Mouse (Mus musculus) cerebellum, postnatal 36 days (tissue): ENCODE results near the gene Gtdc1.

ENCODE experiments used
- DNase-seq, 2 experiments: peaks; one replicate each; pipeline ENCODE4 v3.0.0; 2021 to 2022; ENCODE audit warnings: mixed read lengths in 2 of 2

Gtdc1 gene

DNA sequence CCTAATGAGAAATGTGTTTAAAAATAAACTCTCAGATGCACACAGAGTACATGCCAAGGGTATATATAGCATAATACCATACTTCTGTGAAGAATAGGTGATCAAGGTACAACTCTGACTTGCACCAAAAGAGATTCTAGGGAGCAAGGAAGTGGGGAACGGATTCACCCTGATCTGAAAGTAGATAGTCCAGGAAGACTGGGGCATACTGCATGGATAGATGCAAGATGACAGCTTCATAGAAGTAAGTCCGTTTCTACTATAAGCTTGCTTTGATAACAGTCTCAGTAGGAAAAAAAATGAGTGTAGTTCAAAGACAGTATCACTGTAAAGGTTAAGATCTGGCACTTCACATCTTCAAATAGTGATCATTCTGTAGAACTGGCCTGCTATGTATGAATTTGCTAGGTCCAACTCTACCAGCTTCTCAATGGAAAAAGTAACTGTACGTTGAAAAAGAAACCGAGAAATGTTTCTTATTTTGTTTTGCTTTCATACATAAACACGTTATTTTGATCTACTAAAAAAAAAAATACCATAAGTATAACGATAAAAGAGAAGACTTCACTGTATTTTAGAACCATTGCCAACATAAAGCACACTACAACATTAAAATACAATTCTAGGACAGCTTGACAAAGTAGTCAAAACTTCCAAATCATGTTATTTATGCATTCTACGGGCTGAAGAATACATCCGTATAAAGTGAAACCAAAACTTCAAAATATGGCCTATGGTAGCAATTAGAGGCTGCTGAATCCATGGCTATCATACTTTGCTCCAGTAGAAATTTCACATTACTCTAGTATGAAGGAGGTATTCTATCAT is 4.2 kb downstream of the Gtdc1 start:
- no peak for DNase-seq

DNA sequence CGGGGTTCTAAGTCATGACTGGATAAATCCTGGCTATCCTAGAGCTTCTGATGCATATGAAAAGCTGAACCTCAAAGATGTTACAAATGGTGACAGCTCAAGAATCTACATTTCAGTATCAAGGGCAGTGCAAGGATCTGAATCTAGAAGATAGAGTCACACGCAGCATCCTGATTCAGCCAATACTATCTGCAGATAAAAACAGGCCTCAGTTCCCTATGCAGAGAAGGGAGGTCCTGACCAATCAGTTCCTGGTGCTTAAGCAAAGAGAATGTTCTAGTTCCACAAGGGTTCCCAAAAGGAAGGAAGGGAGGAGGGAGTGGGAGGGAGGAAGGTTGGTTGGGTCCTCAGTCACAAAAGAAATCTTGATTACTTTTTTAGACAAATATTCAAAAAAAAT is 5.0 kb downstream of the Gtdc1 start:
- DNase-seq = no peak

DNA sequence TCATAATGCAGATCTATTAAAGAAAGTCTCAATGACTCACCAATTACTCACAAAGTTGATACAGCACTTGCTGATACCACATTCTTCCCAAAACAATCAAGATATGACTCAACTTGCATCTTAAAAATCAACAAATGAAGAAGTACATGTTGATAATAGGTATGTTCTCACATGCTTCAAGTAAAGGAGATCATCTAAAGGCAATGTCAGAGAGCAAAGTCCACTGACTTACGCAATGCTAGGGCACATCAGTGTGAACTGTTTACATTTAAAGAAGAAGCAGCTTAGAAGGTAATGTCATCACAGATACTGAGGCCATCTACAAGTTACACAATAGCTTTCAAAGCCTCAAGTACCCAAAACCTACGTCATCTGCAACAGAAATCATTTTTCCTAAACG is 7.0 kb downstream of the Gtdc1 start:
- DNase-seq = no peak

DNA sequence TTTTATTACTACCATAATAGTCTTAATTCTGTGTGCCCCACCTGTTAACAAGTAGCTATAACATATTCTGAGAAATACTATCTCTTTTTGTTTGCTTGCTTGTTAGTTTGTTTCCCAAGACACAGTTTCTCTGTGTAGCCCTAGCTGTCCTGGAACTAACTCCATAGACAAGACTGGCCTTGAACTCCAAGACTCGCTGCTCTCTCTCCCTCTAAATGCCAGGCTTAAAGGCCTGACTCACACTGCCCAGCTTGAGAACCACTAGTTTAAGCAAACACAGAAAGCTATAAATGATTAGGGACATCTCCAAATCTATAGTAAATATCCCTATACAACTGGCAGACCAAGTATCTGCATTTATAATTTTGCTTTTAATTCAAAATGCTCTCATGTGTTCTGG is 8.1 kb downstream of the Gtdc1 start:
- DNase-seq = no peak

DNA sequence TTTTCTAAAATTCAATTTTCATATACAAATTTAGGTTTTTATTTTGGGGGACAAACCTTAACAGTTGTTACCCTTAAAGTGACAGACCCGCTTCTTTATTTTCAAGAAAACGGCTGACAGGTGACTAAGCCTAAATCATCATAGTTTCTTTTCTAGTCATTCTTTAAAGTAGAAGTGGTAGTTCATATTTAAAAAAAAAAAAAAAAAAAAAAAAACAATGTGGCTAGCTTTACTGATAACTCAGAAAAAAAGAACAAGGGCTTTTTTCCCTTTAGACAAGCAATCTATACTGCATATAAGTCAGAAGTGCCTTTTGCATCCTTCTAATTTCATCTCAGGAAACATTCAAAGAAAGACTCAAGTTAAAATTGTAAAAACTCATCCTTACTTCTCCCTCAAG is 8.7 kb downstream of the Gtdc1 start:
- DNase-seq = no peak

DNA sequence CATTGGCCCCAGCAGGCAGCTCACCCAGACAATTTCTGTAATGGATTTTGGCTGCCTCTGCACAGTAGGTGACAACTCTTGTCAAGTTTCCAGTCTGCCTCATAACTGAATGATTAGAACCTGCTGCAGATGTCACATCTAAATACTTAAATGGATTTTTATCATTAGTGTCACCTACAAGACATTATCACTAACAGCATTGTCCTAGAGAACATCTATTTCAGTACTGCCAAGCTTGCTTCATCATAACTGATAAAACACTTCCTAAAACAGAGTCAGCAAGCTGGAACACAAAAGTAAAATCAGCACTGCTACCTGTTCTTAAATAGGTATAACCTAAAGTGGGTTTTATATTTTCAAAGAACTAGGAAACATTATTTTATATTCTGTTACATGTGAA is 11.2 kb downstream of the Gtdc1 start:
- no peak for DNase-seq

DNA sequence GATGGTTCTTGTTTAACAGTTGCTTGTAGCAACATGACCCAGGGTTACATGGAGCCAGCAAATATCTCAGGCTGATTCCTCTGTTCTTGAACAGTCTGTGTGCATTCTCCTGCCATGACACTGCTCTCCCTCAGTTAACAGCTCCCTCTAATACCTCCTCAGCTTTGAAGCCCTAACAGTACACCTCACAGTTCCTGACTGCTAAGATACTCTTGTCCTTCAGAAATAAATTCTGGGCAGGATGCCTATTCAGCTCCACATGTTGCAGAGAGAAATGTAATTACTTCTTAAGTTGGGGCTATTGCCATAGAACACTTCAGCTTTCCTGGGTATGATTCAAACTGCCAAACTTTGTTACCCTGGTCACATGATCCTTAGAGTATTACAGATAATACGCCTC is 29.7 kb downstream of the Gtdc1 start:
- DNase-seq = no peak

DNA sequence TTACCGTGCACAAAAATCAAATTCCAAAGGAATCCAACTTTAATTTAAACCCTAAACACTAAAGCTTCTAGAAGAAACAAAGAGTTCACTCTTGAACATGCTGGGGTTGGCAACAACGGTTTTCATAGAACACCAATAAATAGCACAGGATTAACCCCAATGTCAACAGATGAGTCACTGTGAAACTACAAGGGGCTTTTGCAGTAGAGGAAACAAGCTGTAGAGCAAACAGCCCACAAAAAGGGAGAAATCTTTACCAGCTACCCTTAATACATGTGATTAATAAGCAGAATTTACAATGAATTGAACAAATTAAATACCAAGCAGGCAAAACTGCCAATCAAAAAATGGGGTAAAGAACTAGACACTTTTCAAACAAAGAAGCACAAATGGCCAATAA is 53.7 kb downstream of the Gtdc1 start:
- DNase-seq = no peak

DNA sequence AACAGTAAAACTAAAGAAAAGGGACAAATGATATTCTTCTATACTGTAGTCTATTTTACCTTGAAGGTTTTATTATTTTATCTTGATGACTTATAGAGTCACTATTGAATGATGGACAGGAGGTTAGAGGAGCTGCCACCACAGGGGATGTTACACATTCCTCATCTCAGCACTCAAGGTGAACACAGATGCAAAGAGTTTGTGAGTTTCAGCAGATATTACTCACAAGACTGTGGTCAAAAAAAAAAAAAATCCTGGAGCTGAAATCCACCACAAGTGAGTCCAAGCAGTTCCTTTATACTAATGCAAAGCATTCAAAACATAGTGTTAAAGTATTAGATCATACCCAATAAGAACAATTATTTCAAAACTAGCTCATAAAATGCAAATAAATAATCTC is 62.7 kb downstream of the Gtdc1 start:
- no peak for DNase-seq

DNA sequence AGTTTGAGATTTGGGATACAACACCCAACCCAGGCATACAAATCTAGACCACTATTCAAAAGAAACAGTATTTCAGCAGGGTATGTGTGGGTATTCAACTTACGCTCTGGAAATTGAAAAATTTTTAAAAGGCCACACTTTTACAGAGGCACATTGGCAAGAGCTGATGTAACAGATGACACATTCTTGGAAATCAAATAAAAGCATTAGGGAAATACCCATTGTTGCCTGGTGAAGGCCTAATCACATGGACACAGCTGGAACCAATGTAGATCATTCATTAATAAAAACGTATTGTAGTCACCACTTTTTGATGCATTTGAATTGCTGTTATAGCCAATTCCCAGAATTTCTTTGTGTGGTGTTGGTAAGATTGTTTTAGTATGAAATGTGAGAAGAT is 73.0 kb downstream of the Gtdc1 start:
- DNase-seq = no peak

DNA sequence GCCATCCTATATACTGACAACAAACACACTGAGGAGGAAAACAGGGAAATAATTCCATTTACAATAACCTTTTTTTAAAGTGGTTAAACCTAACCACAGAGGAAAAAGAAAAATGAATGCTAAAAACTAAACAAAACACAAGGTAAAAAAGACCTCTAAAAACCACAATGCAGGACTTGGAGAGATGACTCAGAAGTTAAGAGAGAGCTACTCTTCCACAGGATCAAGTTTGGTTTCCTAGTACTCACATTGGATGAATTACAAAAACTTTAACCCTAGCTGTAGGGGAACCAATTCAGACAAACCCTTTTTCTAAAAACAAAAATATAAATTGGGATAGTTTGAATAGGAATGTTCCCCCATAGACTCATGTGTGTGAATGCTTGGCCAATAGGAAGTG is 77.8 kb downstream of the Gtdc1 start:
- no peak for DNase-seq

DNA sequence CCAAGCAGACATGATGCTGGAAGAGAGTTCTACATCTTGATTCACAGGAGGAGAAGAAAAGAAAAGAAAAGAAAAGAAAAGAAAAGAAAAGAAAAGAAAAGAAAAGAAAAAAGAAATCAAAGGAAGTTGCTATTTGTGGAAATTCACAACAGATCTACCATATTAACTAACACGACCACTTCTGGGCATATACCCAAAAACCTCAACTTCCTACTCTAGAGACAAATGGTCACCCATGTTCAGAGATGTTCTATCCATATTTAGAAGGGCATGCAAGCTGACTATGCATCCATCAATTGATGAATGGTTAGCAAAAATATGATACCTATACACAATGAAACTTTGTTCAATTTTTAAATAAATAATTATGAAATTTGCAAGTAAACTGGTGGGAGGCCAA is 79.3 kb downstream of the Gtdc1 start:
- DNase-seq = no peak

DNA sequence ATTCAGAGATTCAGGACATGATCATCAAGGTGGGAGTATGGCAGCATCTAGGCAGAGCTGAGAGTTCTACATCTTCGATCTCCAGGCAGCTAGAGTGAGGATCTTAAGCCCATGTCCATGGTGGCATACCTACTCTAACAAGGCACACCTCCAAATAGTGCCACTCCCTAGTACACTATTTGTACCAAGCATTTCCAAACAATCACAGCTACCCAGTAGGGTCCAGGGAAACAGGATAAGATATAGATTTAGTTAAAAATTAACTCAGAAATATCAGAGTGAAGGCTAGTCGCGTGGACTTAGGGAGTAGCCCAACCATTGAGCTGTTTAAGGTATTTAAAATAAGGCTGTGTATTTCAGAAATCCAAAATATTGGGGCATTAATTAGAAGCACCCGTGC is 82.0 kb downstream of the Gtdc1 start:
- no peak for DNase-seq

DNA sequence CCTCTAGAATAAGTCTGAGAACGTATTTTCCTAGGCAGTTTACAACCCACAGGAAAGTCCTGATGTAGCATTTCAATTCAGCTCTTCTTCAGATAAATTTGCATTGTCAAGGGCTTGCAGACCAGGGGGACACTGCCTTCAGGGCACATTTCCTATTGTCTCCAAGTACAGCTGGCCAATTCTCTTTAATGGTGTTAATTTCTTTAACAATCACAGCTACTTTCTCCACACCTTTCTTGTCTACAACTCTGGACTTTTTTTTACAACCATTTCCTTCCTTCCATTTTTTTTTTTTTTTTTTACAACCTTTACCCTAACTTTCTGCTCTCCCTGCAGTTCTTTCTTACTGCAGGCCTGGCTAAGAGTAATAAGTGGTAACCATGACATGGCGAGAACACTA is 97.7 kb downstream of the Gtdc1 start:
- no peak for DNase-seq

DNA sequence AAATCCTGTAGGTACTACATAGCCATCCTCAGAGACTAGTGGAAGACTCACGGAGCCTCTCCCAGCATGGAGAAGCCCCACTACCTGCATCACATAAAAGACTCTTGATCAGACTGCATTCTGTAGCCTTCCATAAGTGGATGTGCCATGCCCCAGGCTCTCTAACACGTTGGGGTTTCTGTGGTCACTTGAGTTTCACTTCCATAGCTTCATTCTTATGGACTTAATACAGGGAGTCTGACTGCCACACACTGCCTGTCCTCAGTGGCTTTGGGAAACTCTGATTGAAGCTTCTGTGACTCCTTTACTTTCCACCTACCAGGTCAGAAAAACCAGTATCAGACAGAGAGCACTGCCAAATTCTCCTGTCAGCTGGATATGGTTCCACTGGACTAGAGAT is 98.1 kb downstream of the Gtdc1 start:
- no peak for DNase-seq

DNA sequence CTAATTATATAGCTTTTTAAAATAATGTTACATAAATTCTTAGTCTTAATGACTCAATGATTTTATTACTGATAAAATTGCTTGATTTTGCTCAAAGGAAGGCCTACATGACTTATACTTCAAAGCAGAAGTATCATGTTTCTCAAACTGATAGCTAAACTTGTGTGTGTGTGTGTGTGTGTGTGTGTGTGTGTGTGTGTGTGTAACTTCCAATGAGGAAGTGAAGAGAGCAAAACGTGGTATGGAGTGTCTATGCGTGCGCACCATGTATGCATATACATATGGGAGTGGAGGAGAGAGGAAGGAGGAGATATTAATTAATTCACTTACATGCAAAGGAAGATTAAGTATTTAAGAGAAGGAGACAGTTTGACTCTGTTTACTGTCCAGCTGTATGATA is 100.8 kb downstream of the Gtdc1 start:
- DNase-seq = no peak

DNA sequence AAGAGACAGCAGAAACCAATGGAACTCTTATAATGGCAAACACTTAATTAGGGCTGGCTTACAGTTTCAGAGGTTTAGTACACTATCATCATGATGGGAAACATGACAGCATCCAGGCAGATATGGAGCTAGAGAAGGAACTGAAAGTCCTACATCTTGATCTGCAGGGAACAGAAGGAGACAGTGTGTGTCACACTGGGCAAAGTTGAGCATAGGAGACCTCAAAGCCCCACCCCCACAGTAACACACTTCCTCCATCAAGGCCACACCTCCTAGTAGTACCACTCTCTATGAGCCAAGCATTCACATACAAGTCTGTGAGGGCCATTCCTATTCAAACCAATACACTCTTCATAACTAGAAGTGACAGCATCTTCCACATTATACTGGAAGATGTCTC is 109.7 kb downstream of the Gtdc1 start:
- no peak for DNase-seq

DNA sequence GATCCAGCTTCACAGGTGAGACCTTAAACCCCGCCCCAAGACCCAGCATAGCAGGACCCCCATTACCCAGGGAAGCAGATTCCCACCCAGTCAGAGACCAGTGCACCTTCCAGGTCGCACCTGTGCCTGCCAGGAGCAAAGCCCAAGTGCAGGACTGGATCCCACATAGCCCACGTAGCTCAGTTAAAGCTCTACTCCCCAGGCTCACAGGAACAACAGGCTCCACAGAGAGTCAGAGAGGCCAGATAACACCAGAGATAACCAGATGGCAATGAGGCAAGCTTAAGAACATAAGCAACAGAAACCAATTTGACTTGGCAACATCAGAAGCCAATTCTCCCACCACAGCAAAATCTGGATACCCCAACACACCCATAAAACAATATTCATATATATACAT is 113.7 kb downstream of the Gtdc1 start:
- no peak for DNase-seq

DNA sequence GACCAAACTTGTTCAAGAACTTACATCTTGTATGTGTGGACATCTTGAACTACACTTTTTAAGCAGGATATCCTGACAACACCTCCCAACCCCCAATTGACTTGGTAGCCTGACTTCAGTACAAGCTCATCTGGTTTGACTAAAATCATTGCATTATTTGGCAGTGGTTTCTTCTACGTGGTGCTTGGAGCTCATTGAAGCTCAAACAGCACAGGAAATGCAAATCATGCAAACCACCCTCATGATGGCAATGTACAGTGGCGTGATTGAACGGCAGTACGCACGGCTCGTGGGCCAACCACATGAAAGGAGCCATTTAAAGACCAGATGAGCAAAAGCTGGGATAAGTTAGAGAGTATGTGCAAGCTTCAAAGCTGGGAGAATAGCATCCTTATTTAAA is 123.0 kb downstream of the Gtdc1 start:
- no peak for DNase-seq

DNA sequence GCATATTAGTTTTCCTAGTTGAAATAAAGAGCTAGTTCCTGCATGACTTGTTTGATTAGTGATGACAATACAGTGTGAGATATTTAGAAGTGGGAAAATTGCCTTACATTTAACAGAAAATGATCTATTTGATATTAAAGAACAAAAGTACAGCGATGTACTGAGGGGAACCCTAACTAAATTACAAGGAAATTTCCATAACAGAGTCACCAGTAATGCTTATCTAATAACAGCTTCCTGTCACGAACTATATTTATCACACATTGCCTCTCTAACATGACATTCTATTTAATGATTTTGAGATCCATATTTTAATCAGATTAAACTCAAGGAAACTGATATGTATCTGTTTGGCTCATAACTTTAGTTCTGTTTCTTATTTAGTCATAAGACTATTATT is 126.1 kb downstream of the Gtdc1 start:
- no peak for DNase-seq

DNA sequence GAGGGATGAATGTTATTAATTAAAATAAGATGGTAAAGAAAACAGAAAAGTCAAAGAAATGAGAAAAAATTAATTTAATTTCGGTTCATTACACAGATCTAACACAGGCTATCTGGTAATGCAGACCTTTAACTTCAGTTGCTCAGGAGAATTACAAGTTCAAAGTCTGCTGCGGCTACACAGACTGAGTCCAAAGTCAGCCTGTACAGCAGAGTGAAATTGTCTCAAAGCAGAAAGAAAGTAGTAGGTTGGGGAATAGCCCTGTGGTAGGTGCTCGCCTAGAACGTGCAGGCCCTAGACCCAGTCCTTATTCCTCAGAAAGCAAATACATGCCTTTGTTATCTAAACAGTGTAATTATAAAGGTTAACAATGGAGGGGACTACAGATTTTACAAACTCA is 135.6 kb downstream of the Gtdc1 start:
- DNase-seq = no peak

DNA sequence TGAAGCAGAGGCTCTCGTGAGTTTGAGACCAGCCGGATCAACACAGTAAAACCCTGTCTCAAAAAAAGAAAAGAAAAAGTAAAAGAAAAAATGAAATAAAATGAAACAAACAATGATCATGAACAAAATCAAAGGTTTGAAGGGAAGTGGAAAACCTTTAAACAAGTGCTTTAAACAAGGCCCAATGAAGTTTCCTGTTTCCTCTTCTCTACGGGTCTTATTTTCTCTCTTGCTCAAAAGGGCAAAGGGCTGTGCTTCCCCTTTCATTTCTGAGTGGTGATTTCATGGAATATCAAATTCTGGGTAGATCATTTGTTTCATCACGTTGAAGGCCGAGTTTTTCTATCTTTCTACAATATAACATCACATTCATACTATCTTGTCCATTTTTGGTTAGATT is 136.3 kb downstream of the Gtdc1 start:
- no peak for DNase-seq

DNA sequence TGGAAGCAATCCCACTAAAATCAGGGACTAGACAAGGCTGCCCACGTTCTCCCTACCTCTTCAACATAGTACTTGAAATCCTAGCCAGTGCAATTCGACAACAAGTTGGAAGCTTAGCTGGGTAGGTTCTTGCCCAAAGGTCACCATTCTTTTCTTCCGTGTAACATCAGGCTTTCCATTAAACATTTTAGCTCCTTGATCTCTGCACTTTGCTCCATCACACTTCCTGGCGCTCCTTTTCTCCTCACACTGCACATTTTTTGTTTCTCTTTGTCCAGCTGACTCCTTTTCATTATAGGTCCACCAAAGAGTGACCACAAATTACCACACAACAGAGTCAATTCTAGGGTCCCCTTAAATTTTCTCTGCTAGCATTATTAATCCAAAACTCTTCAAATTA is 144.7 kb downstream of the Gtdc1 start:
- no peak for DNase-seq

DNA sequence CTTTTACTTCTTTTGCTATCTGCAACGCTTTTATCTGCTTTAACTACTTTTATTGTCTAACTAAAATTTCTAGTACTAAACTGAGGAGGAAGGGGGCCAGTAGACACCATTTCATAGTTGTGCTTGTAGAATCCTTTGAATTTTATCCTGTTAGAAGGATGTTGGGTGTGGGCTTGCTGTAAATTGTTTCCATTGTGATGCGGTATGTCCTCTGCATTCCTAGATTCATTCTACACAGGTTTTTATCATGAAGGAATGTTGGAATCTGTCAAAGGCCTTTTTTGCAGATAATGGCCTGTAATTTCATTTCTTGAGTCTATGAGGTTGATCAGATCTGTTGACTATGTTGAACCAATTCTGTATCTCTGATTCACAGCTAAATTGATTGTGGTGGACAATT is 146.5 kb downstream of the Gtdc1 start:
- DNase-seq = no peak

DNA sequence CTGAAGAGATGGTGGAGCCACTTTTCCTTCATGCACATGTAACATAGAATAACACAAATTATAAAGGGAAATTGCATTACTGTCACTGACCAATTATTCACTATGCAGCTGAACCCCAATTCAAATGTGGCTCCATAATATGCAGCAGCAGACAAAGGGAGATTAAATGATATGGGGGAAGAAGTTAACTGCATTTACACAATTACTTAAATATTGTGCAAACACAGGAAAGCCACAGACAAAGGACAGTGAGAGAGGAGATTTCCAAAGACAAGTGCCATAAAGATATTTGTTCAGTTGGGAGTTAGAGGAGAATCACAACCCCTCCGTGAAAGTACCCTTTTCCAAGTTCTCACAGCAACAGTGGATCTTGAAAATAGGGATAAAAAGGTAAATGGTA is 163.6 kb downstream of the Gtdc1 start:
- DNase-seq = no peak

DNA sequence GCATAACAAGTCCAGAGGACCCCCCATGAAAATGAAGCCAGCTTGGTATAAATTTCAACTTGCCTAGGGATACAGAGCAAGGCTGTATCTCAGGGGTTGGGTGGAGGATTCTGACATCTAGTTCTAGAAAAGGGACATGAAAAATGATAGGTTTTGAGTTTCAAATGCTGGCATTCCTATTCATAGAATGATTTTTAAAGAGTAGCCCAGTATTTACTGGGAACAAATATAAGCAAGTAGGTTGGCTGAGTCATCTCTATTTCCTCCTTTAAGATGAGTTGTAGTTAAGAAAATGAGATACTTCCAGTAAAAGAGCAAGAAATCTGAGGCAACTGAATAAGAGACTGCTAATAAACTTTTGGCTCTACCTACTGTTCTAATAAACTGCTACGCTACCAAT is 190.8 kb downstream of the Gtdc1 start:
- no peak for DNase-seq
